Mouse (Mus musculus) CD4-positive helper T cell, adult 2 months (primary cell): Measurements from ENCODE around the gene Lamp5.

Source experiments
- DNase-seq: peaks from one replicate; pipeline ENCODE4 v3.0.0-alpha.2; 2012; ENCODE audit warnings: low read depth, missing footprints, low spot score

Gene Lamp5

GRCm38 (mm10) chr2:136051688-136052289 is at the start of gene Lamp5:
Gene Lamp5, plus strand, starts transcription at chr2:136052239.
- DNase-seq = no peak

- no peak for DNase-seq
Measured at GRCm38 (mm10) chr2:136003836-136004235, 48.2 kb upstream of the Lamp5 start.

DNA sequence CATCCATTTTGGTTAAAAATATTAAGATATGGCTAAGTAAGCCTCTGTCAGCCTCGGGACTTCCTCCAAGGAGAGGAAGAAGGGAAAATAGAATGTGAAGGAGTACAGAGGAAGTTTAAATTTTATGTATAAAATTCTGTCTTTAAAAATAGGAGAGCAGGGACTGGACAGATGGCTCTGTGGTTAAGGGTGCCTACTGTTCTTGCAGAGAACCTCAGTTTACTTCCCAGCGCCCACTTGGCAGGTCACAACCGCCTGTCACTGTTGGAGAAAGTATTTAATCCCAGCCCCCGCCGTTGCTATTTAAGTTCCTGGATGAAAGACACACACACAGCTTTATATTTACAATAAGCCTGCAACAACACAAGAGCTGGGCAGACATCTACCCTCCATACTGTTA is 45.8 kb upstream of the Lamp5 start:
- DNase-seq = no peak

- no peak for DNase-seq
Measured at GRCm38 (mm10) chr2:136012759-136013158, 39.3 kb upstream of the Lamp5 start.

- no peak for DNase-seq
Measured at GRCm38 (mm10) chr2:136048464-136048863, 3.6 kb upstream of the Lamp5 start.

DNA sequence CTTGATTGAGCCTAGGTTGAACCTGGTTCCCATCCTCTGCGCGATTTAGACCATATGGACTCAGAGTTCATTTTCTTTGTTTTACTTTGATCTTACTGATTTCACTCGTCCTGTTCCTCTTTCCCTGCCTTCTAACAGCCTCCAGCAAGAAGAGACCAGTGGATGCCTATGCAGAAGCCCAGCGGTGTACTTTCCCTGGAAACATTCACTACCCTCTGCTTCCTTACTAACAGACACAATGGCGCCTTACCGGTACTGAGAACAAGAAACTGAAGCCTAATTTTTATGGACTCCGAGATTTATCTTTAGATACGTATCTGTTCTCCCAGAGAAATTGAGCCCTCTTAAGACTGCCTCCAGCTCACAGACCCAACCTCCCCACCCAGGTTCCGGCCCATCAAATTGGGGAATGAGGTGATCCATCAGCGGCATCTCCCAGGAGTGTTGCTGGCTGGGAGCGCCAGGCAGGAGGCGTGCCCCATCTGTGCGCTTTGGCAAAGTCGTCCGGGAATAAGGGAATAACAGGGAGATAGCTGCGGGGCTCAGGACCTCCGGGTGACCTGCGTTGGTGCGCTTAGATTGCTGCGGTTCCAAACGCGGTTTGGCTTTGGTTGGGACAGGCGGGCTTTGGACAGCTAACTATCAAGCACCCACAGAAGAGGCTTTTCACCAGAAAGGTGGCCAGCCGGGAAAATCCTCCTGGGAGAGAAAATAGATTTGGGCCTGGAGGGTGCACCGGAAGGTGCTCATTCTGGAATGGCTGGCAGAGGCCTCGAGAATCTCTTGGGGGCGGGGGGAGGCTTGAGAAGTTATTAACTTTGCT is 1.0 kb upstream of the Lamp5 start:
- DNase-seq = no peak

- DNase-seq = no peak
Measured at GRCm38 (mm10) chr2:136057861-136058331, 5.9 kb downstream of the Lamp5 start.

- no peak for DNase-seq
Measured at GRCm38 (mm10) chr2:136058398-136058797, 6.4 kb downstream of the Lamp5 start.

GRCm38 (mm10) chr2:136059029-136059669 is 7.1 kb downstream of the Lamp5 start:
- DNase-seq = no peak

GRCm38 (mm10) chr2:136064356-136064755 is 12.3 kb downstream of the Lamp5 start:
- no peak for DNase-seq

GRCm38 (mm10) chr2:136095978-136096377 is 43.9 kb downstream of the Lamp5 start:
- DNase-seq = no peak

GRCm38 (mm10) chr2:136097143-136097542 is 45.1 kb downstream of the Lamp5 start:
- DNase-seq = no peak

DNA sequence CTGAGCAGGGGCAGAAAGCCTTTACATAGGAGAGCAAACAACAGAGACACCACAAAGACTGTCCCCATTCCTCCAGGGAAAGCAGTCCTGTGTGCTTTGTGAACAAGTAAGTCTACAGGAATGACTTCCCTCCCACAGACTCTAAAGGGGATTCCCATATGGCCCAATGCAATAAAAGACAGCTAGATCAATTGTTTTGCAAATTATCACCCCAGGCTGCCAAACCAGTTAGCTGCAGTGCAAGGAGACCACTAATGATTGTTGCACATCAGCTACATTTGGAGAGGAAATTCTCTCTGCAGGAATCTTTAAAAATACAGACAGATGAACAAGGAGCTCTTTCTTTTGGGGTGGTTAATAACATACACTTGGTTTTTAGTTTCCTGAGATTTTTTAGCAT is 55.6 kb downstream of the Lamp5 start:
- DNase-seq = no peak

- DNase-seq = no peak
Measured at GRCm38 (mm10) chr2:136108124-136109037, 56.3 kb downstream of the Lamp5 start.

GRCm38 (mm10) chr2:136109038-136109363 is 57.0 kb downstream of the Lamp5 start:
- DNase-seq = no peak

GRCm38 (mm10) chr2:136113374-136113773 is 61.3 kb downstream of the Lamp5 start:
- DNase-seq = no peak

- DNase-seq = no peak
Measured at GRCm38 (mm10) chr2:136118006-136118405, 66.0 kb downstream of the Lamp5 start.
